Comparison of ENCODE assay signal across 12 mouse cellular contexts in the genomic region with DNA sequence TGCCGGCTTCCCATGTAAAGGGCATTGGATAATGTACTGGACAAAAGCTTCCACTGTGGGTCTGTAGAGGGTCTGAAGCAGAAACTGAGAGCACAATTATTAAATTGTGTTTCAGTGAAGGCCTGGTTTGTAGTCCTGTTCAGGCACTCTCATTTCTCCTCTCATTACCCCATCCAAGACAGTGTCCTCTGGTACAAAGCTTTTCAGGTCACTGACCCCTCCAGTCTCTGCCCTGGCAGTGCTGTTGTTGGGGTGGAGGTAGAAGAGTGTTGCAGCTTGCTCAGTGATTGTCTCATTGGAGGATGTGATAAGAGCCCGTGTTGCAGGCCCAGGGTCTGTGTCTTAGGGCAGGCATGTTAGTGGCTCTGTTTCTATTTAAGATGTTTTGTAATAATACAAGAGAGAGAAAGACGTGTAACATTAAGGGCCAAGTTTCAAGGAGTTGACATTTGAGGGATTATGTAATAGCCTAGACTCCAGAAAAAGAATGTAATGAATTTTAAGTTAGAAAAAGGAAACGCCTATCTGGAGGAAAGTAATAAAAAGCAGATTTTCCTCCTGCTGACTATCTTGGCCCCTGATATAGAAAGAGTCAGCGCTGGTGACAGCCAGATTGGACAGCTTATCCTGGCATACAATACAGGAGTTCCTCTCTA. TPM values are rescaled to one million over a fixed set of nuclear protein-coding genes. Genes with fewer than 3 reads are reported as not detected.
DNase-seq lines count a peak whose midpoint lies in the region; ATAC-seq and TF ChIP-seq lines count a peak whose summit lies in the region.
"Had no signal": no experiment of that assay in that cellular context is flagged by ENCODE, and none has a peak within 500 bp of the region (broad histone marks: within the 10 kb centered on the region; RNA-seq: fewer than 3 reads in every experiment).

No protein-coding gene starts in this region.

- DNase-seq in frontal cortex, postnatal 14 days (ENCODE audit: low spot score in 2 of 2): no peak
- no peak for DNase-seq in midbrain, embryonic 14.5 days
- no peak for DNase-seq in limb, embryonic 11.5 days (ENCODE audit: low spot score)
- no peak for DNase-seq in cerebellum, postnatal 36 days
- DNase-seq: left cerebral cortex, postnatal 4 days had no signal

- H3K4me3 ChIP-seq in midbrain, embryonic 12.5 days: no peak overlapping the region
- no peak overlapping the region for H3K4me3 ChIP-seq in midbrain, embryonic 14.5 days (replicated peaks; ENCODE audit: low read depth, low read length)
- no peak overlapping the region for H3K4me3 ChIP-seq in limb, embryonic 11.5 days (ENCODE audit: low read depth, low read length)
- H3K4me3 ChIP-seq in stomach, embryonic 15.5 days (replicated peaks): no peak overlapping the region
- no peak overlapping the region for H3K4me3 ChIP-seq in intestine, postnatal 0 days (ENCODE audit: low read depth, low read length)

- 0 out of 2 replicates have a peak overlapping the region, but pooled peaks have one; percentile 11 for H3K9ac ChIP-seq in midbrain, embryonic 12.5 days (replicated peaks)
- no peak overlapping the region for H3K9ac ChIP-seq in midbrain, embryonic 14.5 days (replicated peaks; ENCODE audit: low read length)
- H3K9ac ChIP-seq in limb, embryonic 11.5 days (ENCODE audit: low read length): 0 out of 2 replicates have a peak overlapping the region, but pooled peaks have one; percentile 12
- H3K9ac ChIP-seq in stomach, embryonic 15.5 days: no peak overlapping the region
- H3K9ac ChIP-seq in intestine, postnatal 0 days (ENCODE audit: low read depth, low read length): no peak overlapping the region

- H3K9me3 ChIP-seq in midbrain, embryonic 12.5 days: no peaks in the 10 kb centered on the region
- no peaks in the 10 kb centered on the region for H3K9me3 ChIP-seq in midbrain, embryonic 14.5 days (ENCODE audit: control insufficient read depth, low read length)
- H3K9me3 ChIP-seq in limb, embryonic 11.5 days (ENCODE audit: control insufficient read depth, low read length): no peaks in the 10 kb centered on the region
- no peaks in the 10 kb centered on the region for H3K9me3 ChIP-seq in stomach, embryonic 15.5 days
- no peaks in the 10 kb centered on the region for H3K9me3 ChIP-seq in intestine, postnatal 0 days (ENCODE audit: control insufficient read depth)

- peak overlapping the region; percentile 12 for H3K4me2 ChIP-seq in midbrain, embryonic 12.5 days (replicated peaks)
- no peak overlapping the region for H3K4me2 ChIP-seq in midbrain, embryonic 14.5 days (ENCODE audit: low read length)
- no peak overlapping the region for H3K4me2 ChIP-seq in limb, embryonic 11.5 days (ENCODE audit: low read depth, severe bottlenecking)
- H3K4me2 ChIP-seq in stomach, embryonic 15.5 days: no peak overlapping the region
- H3K4me2 ChIP-seq in intestine, postnatal 0 days (replicated peaks; ENCODE audit: low read depth): no peak overlapping the region

- 23% methylated on average over 5 of the region's 5 CpGs for WGBS in midbrain, embryonic 12.5 days
- 23% methylated on average over 5 of the region's 5 CpGs for WGBS in midbrain, embryonic 14.5 days
- WGBS in limb, embryonic 11.5 days: 34% methylated on average over 5 of the region's 5 CpGs
- whole genome bisulfite sequencing in stomach, embryonic 15.5 days: 31% methylated on average over 5 of the region's 5 CpGs
- WGBS in intestine, postnatal 0 days: 34% methylated on average over 5 of the region's 5 CpGs

- no peaks in the 10 kb centered on the region for H3K36me3 ChIP-seq in midbrain, embryonic 12.5 days
- no peaks in the 10 kb centered on the region for H3K36me3 ChIP-seq in midbrain, embryonic 14.5 days (ENCODE audit: control insufficient read depth, insufficient read depth, low read length)
- H3K36me3 ChIP-seq in limb, embryonic 11.5 days (ENCODE audit: control insufficient read depth, insufficient read depth, low read length): no peaks in the 10 kb centered on the region
- no peaks in the 10 kb centered on the region for H3K36me3 ChIP-seq in stomach, embryonic 15.5 days
- H3K36me3 ChIP-seq in intestine, postnatal 0 days (ENCODE audit: control insufficient read depth, insufficient read depth): no peaks in the 10 kb centered on the region

- H3K27ac ChIP-seq in midbrain, embryonic 12.5 days (replicated peaks): peak overlapping the region; percentile 27; the same call in 1 of the 2 replicates
- H3K27ac ChIP-seq in midbrain, embryonic 14.5 days (replicated peaks; ENCODE audit: low read depth, low read length): no peak overlapping the region
- no peak overlapping the region for H3K27ac ChIP-seq in limb, embryonic 11.5 days (replicated peaks; ENCODE audit: low read depth, low read length)
- H3K27ac ChIP-seq in stomach, embryonic 15.5 days: 0 out of 2 replicates have a peak overlapping the region, but pooled peaks have one; percentile 44
- no peak overlapping the region for H3K27ac ChIP-seq in intestine, postnatal 0 days (ENCODE audit: low read depth, low read length)

- H3K27me3 ChIP-seq in midbrain, embryonic 12.5 days: 0 out of 2 replicates have a peak, but pooled peaks cover 1% of the 10 kb centered on the region
- no peaks in the 10 kb centered on the region for H3K27me3 ChIP-seq in midbrain, embryonic 14.5 days (ENCODE audit: control insufficient read depth, insufficient read depth, low read length)
- no peaks in the 10 kb centered on the region for H3K27me3 ChIP-seq in limb, embryonic 11.5 days (ENCODE audit: control insufficient read depth, insufficient read depth, low read length)
- no peaks in the 10 kb centered on the region for H3K27me3 ChIP-seq in stomach, embryonic 15.5 days (replicated peaks)
- H3K27me3 ChIP-seq in intestine, postnatal 0 days (replicated peaks; ENCODE audit: control insufficient read depth, insufficient read depth, low read length): no peaks in the 10 kb centered on the region

- no peak for TF ChIP-seq CTCF in intestine, postnatal 0 days (IDR thresholded peaks at IDR 0.05; ENCODE audit: low read depth)

- H3K4me1 ChIP-seq in midbrain, embryonic 12.5 days: peaks cover 22% of the 10 kb centered on the region
- H3K4me1 ChIP-seq in midbrain, embryonic 14.5 days (ENCODE audit: control insufficient read depth, insufficient read depth, low read length): peaks cover 15% of the 10 kb centered on the region
- peaks cover 14% of the 10 kb centered on the region for H3K4me1 ChIP-seq in limb, embryonic 11.5 days (ENCODE audit: control insufficient read depth, insufficient read depth, low read length)
- peaks cover 10% of the 10 kb centered on the region for H3K4me1 ChIP-seq in stomach, embryonic 15.5 days
- 0 out of 2 replicates have a peak, but pooled peaks cover 5% of the 10 kb centered on the region for H3K4me1 ChIP-seq in intestine, postnatal 0 days (replicated peaks; ENCODE audit: control insufficient read depth, insufficient read depth, low read length)

- 0 out of 2 replicates have a peak, but pooled peaks have one; percentile 11 for ATAC-seq in frontal cortex, adult (ENCODE audit: low TSS enrichment)
- ATAC-seq in midbrain, embryonic 12.5 days (ENCODE audit: low FRiP score, low read depth): no peak
- ATAC-seq in midbrain, embryonic 14.5 days (ENCODE audit: low FRiP score, low TSS enrichment): no peak
- no peak for ATAC-seq in limb, embryonic 11.5 days (ENCODE audit: insufficient number of reproducible peaks, low FRiP score, low TSS enrichment, low read depth)
- ATAC-seq in stomach, embryonic 15.5 days (ENCODE audit: insufficient read depth, low FRiP score, low read depth): no peak
- ATAC-seq in intestine, postnatal 0 days: no peak
- ATAC-seq: forebrain, embryonic 14.5 days had no signal

RNA-seq across cellular contexts. Expression of a gene that starts 2.9 kb away (rescaled TPM):
- 12.0 and 15.1 TPM in 2 replicates for polyA plus RNA-seq in midbrain, embryonic 12.5 days (2016; fragmentation: Nextera tagmentation; extraction: Ambion mirVana)
- 4.4 and 6.8 TPM in 2 replicates for polyA plus RNA-seq in midbrain, embryonic 14.5 days (2014; fragmentation: Nextera tagmentation; extraction: Ambion mirVana)
- polyA plus RNA-seq in limb, embryonic 11.5 days (2014; fragmentation: Nextera tagmentation; extraction: Ambion mirVana): 25.7 and 26.1 TPM in 2 replicates
- 21.8 and 22.4 TPM in 2 replicates for polyA plus RNA-seq in stomach, embryonic 15.5 days (2015; fragmentation: Nextera tagmentation; extraction: Ambion mirVana)
- polyA plus RNA-seq in intestine, postnatal 0 days (2015; fragmentation: Nextera tagmentation; extraction: Ambion mirVana): 5.7 and 5.9 TPM in 2 replicates

RNA-seq across cellular contexts. Expression of a gene that starts 26.9 kb away (rescaled TPM):
- polyA plus RNA-seq in midbrain, embryonic 12.5 days (2016; fragmentation: Nextera tagmentation; extraction: Ambion mirVana): not detected in 2 replicates
- not detected in 2 replicates for polyA plus RNA-seq in midbrain, embryonic 14.5 days (2014; fragmentation: Nextera tagmentation; extraction: Ambion mirVana)
- not detected in 2 replicates for polyA plus RNA-seq in limb, embryonic 11.5 days (2014; fragmentation: Nextera tagmentation; extraction: Ambion mirVana)
- polyA plus RNA-seq in stomach, embryonic 15.5 days (2015; fragmentation: Nextera tagmentation; extraction: Ambion mirVana): not detected in 2 replicates
- not detected in 2 replicates for polyA plus RNA-seq in intestine, postnatal 0 days (2015; fragmentation: Nextera tagmentation; extraction: Ambion mirVana)
- polyA plus RNA-seq: C2C12; forebrain, embryonic 14.5 days; intestine, embryonic 14.5 days had no signal

RNA-seq across cellular contexts. Expression of a gene that starts 38.2 kb away (rescaled TPM):
- polyA plus RNA-seq in midbrain, embryonic 12.5 days (2016; fragmentation: Nextera tagmentation; extraction: Ambion mirVana): not detected in 2 replicates
- polyA plus RNA-seq in midbrain, embryonic 14.5 days (2014; fragmentation: Nextera tagmentation; extraction: Ambion mirVana): not detected in 2 replicates
- polyA plus RNA-seq in limb, embryonic 11.5 days (2014; fragmentation: Nextera tagmentation; extraction: Ambion mirVana): not detected in 2 replicates
- not detected in 2 replicates for polyA plus RNA-seq in stomach, embryonic 15.5 days (2015; fragmentation: Nextera tagmentation; extraction: Ambion mirVana)
- polyA plus RNA-seq in intestine, postnatal 0 days (2015; fragmentation: Nextera tagmentation; extraction: Ambion mirVana): not detected in 2 replicates
- polyA plus RNA-seq: C2C12; forebrain, embryonic 14.5 days; intestine, embryonic 14.5 days had no signal

RNA-seq across cellular contexts. Expression of a gene that starts 54.6 kb away (rescaled TPM):
- polyA plus RNA-seq in midbrain, embryonic 12.5 days (2016; fragmentation: Nextera tagmentation; extraction: Ambion mirVana): not detected in 2 replicates
- polyA plus RNA-seq in midbrain, embryonic 14.5 days (2014; fragmentation: Nextera tagmentation; extraction: Ambion mirVana): not detected in 2 replicates
- 0.16 and 0.34 TPM in 2 replicates for polyA plus RNA-seq in limb, embryonic 11.5 days (2014; fragmentation: Nextera tagmentation; extraction: Ambion mirVana)
- not detected in 2 replicates for polyA plus RNA-seq in stomach, embryonic 15.5 days (2015; fragmentation: Nextera tagmentation; extraction: Ambion mirVana)
- polyA plus RNA-seq in intestine, postnatal 0 days (2015; fragmentation: Nextera tagmentation; extraction: Ambion mirVana): not detected in 2 replicates
- polyA plus RNA-seq: C2C12; forebrain, embryonic 14.5 days; intestine, embryonic 14.5 days had no signal

Comparison
In these comparisons a context has a peak if more than half of its experiments do, and no peak if none do; other contexts are left out.
1. H3K27ac ChIP-seq: peak in midbrain, embryonic 12.5 days (single experiment) and stomach, embryonic 15.5 days (single experiment); none in midbrain, embryonic 14.5 days (single experiment), limb, embryonic 11.5 days (single experiment) and intestine, postnatal 0 days (single experiment).
2. H3K9ac ChIP-seq: peak in midbrain, embryonic 12.5 days (single experiment) and limb, embryonic 11.5 days (single experiment); none in midbrain, embryonic 14.5 days (single experiment), stomach, embryonic 15.5 days (single experiment) and intestine, postnatal 0 days (single experiment).